Mouse (Mus musculus) midbrain, embryonic 10.5 days (tissue): ENCODE results near the gene Gnat3. TPM values are rescaled to one million over a fixed set of nuclear protein-coding genes. Genes with fewer than 3 reads are reported as not detected.
"Not testable (repeated sequence)": the region's sequence is repeated elsewhere in the genome, so short reads cannot be mapped to it uniquely, and the experiment has no call there.

Experiments used
- DNase-seq: peaks from one replicate; pipeline ENCODE4 v3.0.0-alpha.2; 2017; ENCODE audit warnings: low spot score
- H3K27ac ChIP-seq: fragments of 300-500 bp; sonication (generic); replicated peaks from 2 replicates; pipeline ENCODE4 v1.5.1; 2016; ENCODE audit warnings: mild to moderate bottlenecking
- H3K27me3 ChIP-seq: fragments of 300-500 bp; sonication (generic); 2 replicates; pipeline ENCODE4 v1.6.1; 2016; ENCODE audit warnings: low read depth, mild to moderate bottlenecking; ENCODE audit not compliant: poor library complexity, severe bottlenecking
- H3K36me3 ChIP-seq: fragments of 300-500 bp; sonication (generic); 2 replicates; pipeline ENCODE4 v1.6.1; 2016; ENCODE audit warnings: mild to moderate bottlenecking, moderate library complexity
- H3K4me1 ChIP-seq: fragments of 300-500 bp; sonication (generic); 2 replicates; pipeline ENCODE4 v1.6.1; 2016
- H3K4me3 ChIP-seq: fragments of 300-500 bp; sonication (generic); 2 replicates; pipeline ENCODE4 v1.5.1; 2016; ENCODE audit warnings: mild to moderate bottlenecking, moderate library complexity
- H3K9me3 ChIP-seq: fragments of 300-500 bp; sonication (generic); replicated peaks from 2 replicates; pipeline ENCODE4 v1.6.1; 2016; ENCODE audit warnings: mild to moderate bottlenecking
- WGBS: fragments of 180-500 bp; shearing (Covaris S2); methylation state at CpG from one replicate; pipeline ENCODE4 v1.1.7; 2016; 5-methylcytosine and 5-hydroxymethylcytosine counted together
- polyA plus RNA-seq: library from polyadenylated mRNA; unstranded; fragments of >200 nt; fragmentation: Nextera tagmentation; extraction: Ambion mirVana; gene quantifications from 2 replicates; pipeline ENCODE4 v1.2.1, GENCODE M21; 2016

The Gnat3 gene
- polyA plus RNA-seq: 0.49 and 0.63 TPM in 2 replicates

DNA sequence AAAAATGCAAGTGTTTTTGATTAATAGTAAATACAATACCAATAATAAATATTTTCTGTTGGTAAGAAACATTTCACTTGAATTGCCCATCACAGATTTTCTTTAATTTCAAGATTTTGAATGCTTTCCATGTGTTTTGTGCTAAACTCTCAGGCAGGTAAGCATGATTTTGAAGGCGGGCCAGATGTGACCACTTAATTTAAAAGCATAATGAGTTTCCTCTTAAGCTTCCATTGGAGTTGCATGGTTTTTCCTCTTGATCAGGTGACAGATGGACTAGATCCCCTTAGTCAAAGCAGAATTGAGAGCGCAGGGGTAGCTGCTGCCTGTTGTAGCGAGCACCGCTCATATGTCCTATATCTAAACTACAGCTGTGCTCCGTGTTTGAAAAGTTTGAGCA, at the start of gene Gnat3:
Gene Gnat3 (plus strand): TSS at position 301 of the 400 bp plus-strand sequence.
- no peak for DNase-seq
- Histone ChIP-seq H3K4me1 (no peaks in the 10 kb centered on the region), H3K27me3 (no peaks in the 10 kb centered on the region), H3K36me3 (no peaks in the 10 kb centered on the region), H3K4me3 (no peak within 1 kb of the TSS), H3K9me3 (no peaks in the 10 kb centered on the region), H3K27ac (no peak within 1 kb of the TSS)
- 88% methylated on average over 5 of the region's 5 CpGs for WGBS

DNA sequence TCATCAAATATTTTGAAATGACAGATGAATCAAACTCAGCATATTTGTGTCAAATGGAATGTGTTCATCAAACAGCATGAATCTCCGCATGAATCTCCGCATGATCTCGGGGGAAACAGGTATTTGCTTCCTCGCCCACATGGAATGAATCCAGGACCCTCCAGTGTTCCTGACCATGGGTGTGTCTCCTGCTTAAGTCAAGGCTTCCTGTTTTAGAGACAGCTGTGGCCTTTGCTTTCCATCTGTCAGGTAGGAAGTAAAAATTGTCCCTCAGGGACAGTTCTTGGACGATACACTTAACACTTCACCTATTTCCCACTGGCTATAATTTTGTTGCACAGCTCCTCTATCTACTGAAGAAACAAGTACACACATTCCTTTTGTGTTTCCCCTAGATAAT, 43.4 kb upstream of the Gnat3 start:
- DNase-seq: no peak
- no peaks in the 10 kb centered on the region for H3K4me1 ChIP-seq
- H3K27me3 ChIP-seq: no peaks in the 10 kb centered on the region
- H3K27ac ChIP-seq: no peak overlapping the region
- no peak overlapping the region for H3K4me3 ChIP-seq
- H3K36me3 ChIP-seq: no peaks in the 10 kb centered on the region
- H3K9me3 ChIP-seq: no peaks in the 10 kb centered on the region
- WGBS: 86% methylated on average over 5 of the region's 5 CpGs

DNA sequence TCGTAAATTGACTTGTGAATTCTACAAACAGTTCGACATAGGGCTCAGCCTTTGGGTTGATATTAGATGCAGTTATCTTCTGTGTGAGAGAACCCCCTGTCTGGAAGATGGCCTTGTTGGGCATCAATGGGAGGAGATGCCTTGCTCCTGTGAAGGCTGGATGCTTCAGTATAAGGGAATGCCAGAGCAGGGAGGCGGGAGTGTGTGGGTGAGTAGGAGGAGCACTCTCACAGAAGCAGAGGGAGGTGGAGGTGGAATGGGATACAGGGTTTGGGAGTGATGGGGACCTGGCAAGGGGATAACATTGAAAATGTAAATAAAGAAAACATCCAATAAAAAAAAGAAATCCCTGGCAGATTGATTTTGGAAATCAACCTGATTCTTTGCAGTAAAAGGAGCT, 38.7 kb upstream of the Gnat3 start:
- WGBS: 85% methylated on average over 3 of the region's 3 CpGs
- H3K27ac ChIP-seq: no peak overlapping the region
- no peaks in the 10 kb centered on the region for H3K36me3 ChIP-seq
- no peak for DNase-seq
- H3K4me1 ChIP-seq: no peaks in the 10 kb centered on the region
- H3K4me3 ChIP-seq: no peak overlapping the region
- H3K27me3 ChIP-seq: no peaks in the 10 kb centered on the region
- H3K9me3 ChIP-seq: no peaks in the 10 kb centered on the region

DNA sequence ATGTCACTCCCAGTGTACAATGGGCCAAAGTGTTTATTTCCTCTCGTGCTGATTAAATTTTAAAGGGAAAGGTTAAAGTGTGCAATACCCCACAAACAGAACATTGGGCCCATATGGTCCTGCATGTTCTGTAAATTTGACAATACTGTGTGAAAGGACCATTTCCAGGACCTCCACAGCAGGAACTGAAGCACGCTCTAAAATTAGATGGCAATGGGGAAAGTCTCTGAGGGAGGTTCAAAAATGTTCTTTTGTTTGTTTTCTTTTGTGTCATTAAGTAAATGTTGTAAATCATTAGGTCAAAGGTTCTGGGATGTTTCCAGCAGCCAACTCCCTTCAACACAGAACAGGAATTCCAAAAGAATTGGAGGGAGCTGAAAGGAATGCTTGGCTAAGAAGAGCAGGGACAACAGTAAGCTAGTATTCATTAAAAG, 38.2 kb upstream of the Gnat3 start:
- no peak for DNase-seq
- Histone ChIP-seq H3K9me3 (no peaks in the 10 kb centered on the region), H3K36me3 (no peaks in the 10 kb centered on the region), H3K27ac (no peak overlapping the region), H3K27me3 (no peaks in the 10 kb centered on the region), H3K4me1 (no peaks in the 10 kb centered on the region), H3K4me3 (no peak overlapping the region)
- 59% methylated on average over 2 of the region's 2 CpGs for WGBS

DNA sequence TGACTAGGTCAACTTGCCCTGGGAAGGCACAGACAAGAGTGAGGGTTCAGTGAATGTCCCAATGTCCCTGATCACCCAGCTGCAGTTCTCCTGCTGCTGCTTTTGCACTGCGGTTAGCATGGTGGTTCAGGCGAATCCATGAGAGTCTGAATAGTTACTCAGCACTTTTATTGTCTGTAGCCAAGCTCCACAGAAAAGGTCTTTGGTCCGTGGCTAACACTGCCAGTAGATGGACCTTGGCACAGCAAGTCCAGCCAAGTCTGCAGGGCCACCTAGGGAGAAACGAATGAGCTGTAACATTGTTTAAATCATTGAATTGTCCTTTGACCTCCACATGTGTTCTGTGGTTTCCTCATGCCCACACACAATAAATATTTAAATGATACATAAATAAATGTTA, 33.9 kb upstream of the Gnat3 start:
- H3K36me3 ChIP-seq: no peaks in the 10 kb centered on the region
- no peaks in the 10 kb centered on the region for H3K9me3 ChIP-seq
- 42% methylated on average over 4 of the region's 4 CpGs for WGBS
- H3K4me1 ChIP-seq: no peaks in the 10 kb centered on the region
- no peak overlapping the region for H3K4me3 ChIP-seq
- no peak overlapping the region for H3K27ac ChIP-seq
- DNase-seq: no peak
- H3K27me3 ChIP-seq: no peaks in the 10 kb centered on the region

DNA sequence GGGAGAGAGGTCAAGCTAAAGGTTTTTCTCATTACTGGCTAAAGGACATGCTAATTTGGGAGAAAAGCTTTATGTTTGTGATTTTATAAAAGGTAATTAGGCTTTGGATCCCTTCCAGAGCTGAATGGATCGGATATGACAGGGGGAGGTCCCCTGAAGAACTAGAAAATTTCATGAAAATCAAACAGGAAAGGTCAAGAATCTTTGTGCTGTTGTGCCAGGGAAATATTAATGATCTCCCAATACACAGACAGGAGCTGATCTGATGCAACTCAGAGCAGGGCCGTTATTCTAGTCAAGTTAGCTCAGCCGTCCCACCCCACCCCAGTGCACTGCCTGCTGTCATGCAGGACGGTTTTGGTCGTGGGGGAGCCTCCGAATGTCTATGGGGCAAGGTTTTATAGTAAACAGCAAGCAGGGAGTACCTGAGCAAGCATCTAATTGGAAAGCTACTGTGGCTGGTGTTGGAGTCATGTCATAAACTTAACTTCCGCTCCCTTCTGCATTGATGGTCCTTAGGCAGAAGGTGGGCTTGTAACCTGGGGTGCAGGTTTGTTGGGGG, 33.3 kb upstream of the Gnat3 start:
- H3K4me3 ChIP-seq: no peak overlapping the region
- no peaks in the 10 kb centered on the region for H3K27me3 ChIP-seq
- no peak for DNase-seq
- 71% methylated on average over 7 of the region's 7 CpGs for WGBS
- no peak overlapping the region for H3K27ac ChIP-seq
- H3K36me3 ChIP-seq: no peaks in the 10 kb centered on the region
- no peaks in the 10 kb centered on the region for H3K9me3 ChIP-seq
- no peaks in the 10 kb centered on the region for H3K4me1 ChIP-seq

DNA sequence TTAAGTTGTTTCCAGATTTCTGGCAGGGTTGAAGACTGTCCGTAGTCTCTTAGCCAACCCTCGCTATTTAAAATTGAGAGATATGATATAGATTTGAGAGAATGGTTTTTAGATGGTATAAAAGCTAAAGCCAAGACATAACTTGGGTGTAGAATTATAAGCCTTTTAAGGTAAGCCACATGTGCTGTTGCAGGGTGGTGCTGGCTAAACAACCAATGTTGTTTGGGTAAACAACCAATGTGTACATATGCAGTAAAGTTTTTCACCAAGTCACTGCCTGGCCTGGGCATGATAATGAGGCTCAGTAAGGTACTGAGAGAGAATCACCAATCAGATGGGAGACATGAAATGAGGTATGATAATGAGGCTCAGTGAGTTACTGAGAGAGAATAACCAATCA, 30.8 kb upstream of the Gnat3 start:
- not testable (repeated sequence) for H3K4me3 ChIP-seq, H3K27ac ChIP-seq, DNase-seq, H3K4me1 ChIP-seq, H3K36me3 ChIP-seq, H3K27me3 ChIP-seq, H3K9me3 ChIP-seq
- WGBS: 99% methylated on average over 2 of the region's 2 CpGs

DNA sequence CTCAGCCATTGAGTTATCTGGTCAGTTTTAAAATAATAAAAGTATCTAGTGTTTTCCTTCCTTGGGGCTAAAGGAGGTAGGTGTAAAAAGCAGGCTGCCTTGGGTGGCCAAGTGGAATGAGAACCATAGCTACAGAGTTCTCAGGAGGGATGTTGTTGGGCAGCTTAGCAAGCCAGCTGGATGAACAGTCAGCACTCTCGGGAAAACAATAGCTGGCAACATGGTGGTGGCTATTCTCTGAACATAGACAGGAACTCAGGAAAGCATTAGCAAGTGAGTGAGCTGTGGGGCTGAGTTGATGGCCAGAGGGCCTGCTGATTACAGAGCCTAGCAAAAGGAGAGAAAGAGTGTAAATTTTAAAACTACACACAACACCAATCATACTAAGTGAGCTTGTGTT, 27.8 kb upstream of the Gnat3 start:
- H3K27me3 ChIP-seq: no peaks in the 10 kb centered on the region
- no peak overlapping the region for H3K4me3 ChIP-seq
- WGBS: 78% methylated on average over 1 of the region's 1 CpGs
- no peak overlapping the region for H3K27ac ChIP-seq
- no peak for DNase-seq
- H3K4me1 ChIP-seq: no peaks in the 10 kb centered on the region
- no peaks in the 10 kb centered on the region for H3K9me3 ChIP-seq
- no peaks in the 10 kb centered on the region for H3K36me3 ChIP-seq

DNA sequence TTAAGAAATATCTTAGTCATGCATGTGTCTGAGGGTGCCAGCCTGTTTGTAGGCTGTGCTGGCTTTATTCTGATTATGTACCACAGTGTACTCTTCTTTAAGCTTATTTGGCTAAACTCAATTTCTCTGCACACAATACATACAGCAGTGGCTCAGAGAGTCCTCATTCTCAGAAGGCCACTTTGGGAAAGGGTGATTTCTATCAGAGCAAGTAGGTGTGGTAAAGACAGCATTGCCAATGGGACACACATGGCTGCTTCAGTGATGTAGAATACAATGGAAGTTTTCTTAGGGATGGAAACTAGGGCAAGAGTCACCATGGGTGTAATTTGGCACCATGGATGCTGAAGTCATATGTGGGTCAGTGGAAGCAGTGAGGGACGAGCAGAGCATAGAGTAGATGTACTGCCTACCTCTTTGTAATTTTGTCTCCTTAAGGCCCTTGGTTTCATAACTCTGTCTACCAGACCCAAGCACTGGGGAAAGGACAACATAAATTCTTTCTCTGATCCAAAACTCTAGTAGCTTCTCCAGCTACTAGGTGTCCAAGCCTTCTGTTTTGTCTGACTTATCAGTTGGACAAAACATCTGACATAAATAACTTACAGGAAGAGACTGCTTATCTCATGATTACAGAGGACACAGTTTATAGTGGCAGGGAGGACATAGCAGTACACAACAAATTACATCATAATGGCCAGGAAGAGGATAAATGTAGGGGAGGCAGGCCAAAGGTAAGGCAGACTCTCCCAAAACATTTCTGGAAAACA, 24.0 kb upstream of the Gnat3 start:
- no peaks in the 10 kb centered on the region for H3K27me3 ChIP-seq
- no peaks in the 10 kb centered on the region for H3K9me3 ChIP-seq
- H3K36me3 ChIP-seq: no peaks in the 10 kb centered on the region
- WGBS: 63% methylated on average over 1 of the region's 1 CpGs
- H3K4me3 ChIP-seq: no peak overlapping the region
- no peaks in the 10 kb centered on the region for H3K4me1 ChIP-seq
- DNase-seq: no peak
- H3K27ac ChIP-seq: no peak overlapping the region

DNA sequence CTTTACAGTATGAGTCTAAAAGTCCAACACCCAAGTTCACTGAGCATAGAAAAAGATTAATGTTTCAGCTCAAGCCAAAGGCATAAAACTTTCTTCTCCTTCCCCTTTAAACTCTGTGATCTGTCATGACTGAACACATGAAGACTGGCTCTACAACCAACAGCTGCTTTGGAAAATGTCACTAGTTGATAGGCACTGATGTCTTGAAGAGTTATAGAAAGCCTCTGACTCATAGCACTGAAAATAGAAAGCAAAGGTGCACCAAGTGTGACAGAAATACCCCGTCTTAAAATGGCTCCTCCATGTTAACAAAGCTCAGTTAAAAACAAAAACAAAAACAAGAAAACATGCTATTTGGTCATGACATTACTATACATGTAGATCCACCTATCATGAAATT, 5.9 kb upstream of the Gnat3 start:
- H3K27ac ChIP-seq: no peak overlapping the region
- DNase-seq: no peak
- no peaks in the 10 kb centered on the region for H3K27me3 ChIP-seq
- no peaks in the 10 kb centered on the region for H3K9me3 ChIP-seq
- H3K4me1 ChIP-seq: no peaks in the 10 kb centered on the region
- 90% methylated on average over 1 of the region's 1 CpGs for WGBS
- H3K4me3 ChIP-seq: no peak overlapping the region
- H3K36me3 ChIP-seq: no peaks in the 10 kb centered on the region

DNA sequence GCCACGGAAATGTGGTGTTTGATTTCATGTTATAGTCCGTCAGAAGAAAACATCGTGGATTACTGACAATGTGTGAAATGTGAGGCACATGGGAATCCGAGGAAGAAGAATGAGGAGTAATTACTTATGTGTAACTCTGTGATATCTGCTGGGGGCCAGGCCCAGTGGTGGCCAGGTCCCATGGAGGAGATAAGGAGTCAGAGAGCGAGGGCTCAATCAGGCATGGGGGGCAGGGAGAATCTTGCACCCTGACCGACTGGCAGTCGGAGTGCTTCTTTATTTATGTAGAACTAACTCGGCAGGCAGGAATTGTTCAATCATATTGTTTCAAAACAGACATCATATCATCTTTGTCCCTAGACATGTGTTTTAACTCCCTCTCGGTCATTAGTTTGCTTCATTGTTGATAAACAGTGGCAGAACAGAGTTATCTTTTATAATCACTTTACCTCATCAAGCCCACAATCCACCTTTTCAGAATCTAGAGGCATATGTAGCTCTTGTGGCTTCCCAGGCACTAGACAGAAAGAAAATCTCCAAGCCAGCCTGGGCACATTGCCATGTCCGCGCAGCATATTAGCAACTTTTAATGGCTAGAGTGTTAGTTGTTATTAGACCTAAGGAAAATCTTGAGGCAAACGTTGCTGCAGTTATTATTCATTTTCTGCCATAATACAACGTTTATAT, 7.5 kb downstream of the Gnat3 start:
- Histone ChIP-seq H3K4me3 (no peak overlapping the region), H3K4me1 (no peaks in the 10 kb centered on the region), H3K27me3 (no peaks in the 10 kb centered on the region), H3K9me3 (no peaks in the 10 kb centered on the region), H3K27ac (no peak overlapping the region), H3K36me3 (no peaks in the 10 kb centered on the region)
- WGBS: 90% methylated on average over 13 of the region's 13 CpGs
- no peak for DNase-seq

DNA sequence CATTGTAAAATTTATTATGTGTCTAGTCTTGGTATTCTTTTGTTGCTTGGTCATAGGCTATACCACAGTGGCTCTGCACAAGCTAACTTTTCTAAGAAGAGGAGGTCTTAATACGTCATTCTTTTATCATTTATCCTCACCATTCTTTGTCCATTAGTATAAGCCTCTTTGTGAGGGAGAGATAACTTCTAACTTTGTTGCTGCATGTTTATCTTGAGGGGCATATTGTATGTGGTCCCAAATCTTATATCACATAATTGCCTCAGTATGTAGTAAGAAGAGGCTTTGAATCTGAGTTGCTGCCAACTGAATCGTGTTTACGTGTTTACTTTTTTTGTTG, 8.0 kb downstream of the Gnat3 start:
- no peak for DNase-seq
- H3K9me3 ChIP-seq: no peaks in the 10 kb centered on the region
- no peaks in the 10 kb centered on the region for H3K27me3 ChIP-seq
- H3K27ac ChIP-seq: no peak overlapping the region
- no peaks in the 10 kb centered on the region for H3K4me1 ChIP-seq
- no peaks in the 10 kb centered on the region for H3K36me3 ChIP-seq
- 87% methylated on average over 3 of the region's 3 CpGs for WGBS
- H3K4me3 ChIP-seq: no peak overlapping the region

DNA sequence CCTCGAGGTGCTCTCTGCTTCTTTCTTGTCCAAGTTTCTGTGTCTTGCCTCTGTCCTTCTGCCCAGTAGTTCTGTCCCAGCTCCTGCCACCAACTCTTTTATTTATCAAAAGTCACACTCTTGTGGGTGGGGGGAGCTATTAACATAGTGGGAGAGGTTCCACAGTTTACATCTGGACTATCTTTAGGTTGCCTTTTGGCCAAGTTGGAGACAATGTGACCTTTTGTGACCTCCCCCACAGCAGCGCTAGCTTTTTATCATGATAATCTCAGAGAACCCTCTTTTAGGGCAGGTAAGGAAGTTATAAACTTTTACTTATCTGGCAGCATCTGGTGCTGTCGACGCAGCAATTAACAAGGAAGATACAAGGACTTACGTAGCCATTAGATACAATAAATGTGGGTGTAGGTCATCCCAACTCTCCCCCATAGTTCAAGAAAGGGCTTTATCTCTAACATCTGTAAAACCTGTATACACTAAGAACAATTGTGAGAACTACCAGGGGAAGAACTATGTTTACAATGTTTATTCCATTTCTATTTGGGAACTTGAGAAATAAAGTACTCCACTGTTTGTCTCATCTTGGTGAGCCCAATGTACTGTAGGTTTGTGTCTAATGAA, 18.3 kb downstream of the Gnat3 start:
- H3K27ac ChIP-seq: no peak overlapping the region
- DNase-seq: no peak
- H3K36me3 ChIP-seq: no peaks in the 10 kb centered on the region
- no peaks in the 10 kb centered on the region for H3K4me1 ChIP-seq
- WGBS: 91% methylated on average over 5 of the region's 5 CpGs
- H3K9me3 ChIP-seq: no peaks in the 10 kb centered on the region
- no peak overlapping the region for H3K4me3 ChIP-seq
- no peaks in the 10 kb centered on the region for H3K27me3 ChIP-seq
